Mouse (Mus musculus): ENCODE results near the gene Msh5. TPM values are rescaled to one million over a fixed set of nuclear protein-coding genes. Genes with fewer than 3 reads are reported as not detected.
A peak's percentile ranks its signal among the peaks of the same experiment; 100 is the strongest.

Msh5 gene
- total and polyA plus RNA-seq, 3 experiments: 26.3 to 29.0 TPM; not detected in 1

DNA sequence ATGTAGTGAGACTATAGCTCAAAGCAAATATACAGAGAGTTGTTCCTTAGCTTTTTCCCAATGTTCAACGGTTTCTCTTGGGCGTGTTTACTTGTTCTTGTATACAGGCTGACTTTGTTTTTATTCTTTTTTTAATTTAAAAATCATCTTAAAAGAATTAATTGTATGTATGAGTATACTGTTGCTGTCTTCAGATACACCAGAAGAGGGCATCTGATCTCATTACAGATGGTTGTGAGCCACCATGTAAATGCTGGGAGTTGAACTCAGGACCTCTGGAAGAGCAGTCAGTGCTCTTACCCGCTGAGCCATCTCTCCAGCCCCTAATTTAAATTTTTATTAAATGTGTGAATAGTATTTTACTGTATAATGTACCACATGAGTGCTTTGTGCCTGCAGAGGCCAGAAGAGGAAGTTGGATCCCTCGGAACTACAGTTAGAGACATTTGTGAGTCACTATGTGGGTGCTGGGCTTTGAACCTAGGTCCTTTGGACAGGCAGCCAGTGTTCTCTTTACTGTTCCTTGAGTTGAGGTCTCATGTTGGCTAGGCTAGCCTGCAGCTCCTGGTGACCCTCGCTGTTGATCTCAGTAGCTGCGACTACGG is 39.1 kb downstream of the Msh5 start:
- Histone ChIP-seq H3K27me3 (ENCODE audit: control insufficient read depth in 1 of 2, insufficient read depth in 2 of 2, low read length in 2 of 2) (no peaks in the 10 kb centered on the region), H3K9me3 (replicated peaks; ENCODE audit: insufficient read depth, low read length) (no peaks in the 10 kb centered on the region), H3K4me3 (ENCODE audit: control insufficient read depth in 1 of 2, insufficient read depth in 1 of 2, low read depth in 2 of 2, low read length in 2 of 2) (no peak overlapping the region), H3K4me1 (ENCODE audit: control insufficient read depth in 1 of 2, insufficient read depth in 2 of 2, low read length in 2 of 2) (peaks cover 0 to 13% of the 10 kb centered on the region in 2 experiments; a peak in 2 of 4 replicates), H3K79me2 (ENCODE audit: control insufficient read depth, insufficient read depth, low read length, poor library complexity) (peaks cover 32% of the 10 kb centered on the region), H3K9ac (ENCODE audit: control insufficient read depth, low read depth, low read length, poor library complexity, severe bottlenecking) (no peak overlapping the region), H3K27ac (ENCODE audit: control insufficient read depth, low read depth, low read length) (peak overlapping the region; percentile 9; the same call in 1 of the 2 replicates), H3K36me3 (ENCODE audit: control insufficient read depth in 1 of 2, insufficient read depth in 2 of 2, low read length in 2 of 2) (peaks cover 6 to 7% of the 10 kb centered on the region in 2 experiments)
- DNase-seq (ENCODE audit: low read depth, low spot score): peak; percentile 80
- TF ChIP-seq EP300 (IDR thresholded peaks at IDR 0.05; ENCODE audit: low read depth in 1 of 2, low read length in 2 of 2): no peak
- no peak for TF ChIP-seq MAX (IDR thresholded peaks at IDR 0.05; ENCODE audit: low read length)
- TF ChIP-seq USF2 (IDR thresholded peaks at IDR 0.05; ENCODE audit: borderline replicate concordance in 1 of 2, insufficient read depth in 1 of 2, low read depth in 1 of 2, low read length in 2 of 2): no peak
- TF ChIP-seq BHLHE40 (IDR thresholded peaks at IDR 0.05; ENCODE audit: borderline replicate concordance, low read depth, low read length): no peak
- no peak for TF ChIP-seq MYC (IDR thresholded peaks at IDR 0.05; ENCODE audit: low read depth, low read length)
- no peak for TF ChIP-seq RCOR1 (IDR thresholded peaks at IDR 0.05; ENCODE audit: low read depth, low read length)
- no peak for TF ChIP-seq CHD1 (IDR thresholded peaks at IDR 0.05; ENCODE audit: low read depth, low read length)
- TF ChIP-seq ZKSCAN1 (IDR thresholded peaks at IDR 0.05; ENCODE audit: low read depth, low read length): no peak
- no peak for TF ChIP-seq NRF1 (IDR thresholded peaks at IDR 0.05; ENCODE audit: insufficient read depth, low read depth, low read length, poor library complexity, severe bottlenecking)
- TF ChIP-seq MAZ (IDR thresholded peaks at IDR 0.05; ENCODE audit: low read depth, low read length): no peak
- no peak for TF ChIP-seq GATA1 (IDR thresholded peaks at IDR 0.05; ENCODE audit: low read depth, low read length)
- peak; percentile 56 for TF ChIP-seq SMC3 (IDR thresholded peaks at IDR 0.05; ENCODE audit: low read depth, low read length)
- no peak; the same call in 1 of the 2 replicates for TF ChIP-seq ZC3H11A (IDR thresholded peaks at IDR 0.05; ENCODE audit: low read depth, low read length)
- peak; percentile 91 for TF ChIP-seq TBP (IDR thresholded peaks at IDR 0.05; ENCODE audit: low read depth, low read length)
- no peak for TF ChIP-seq TAL1 (IDR thresholded peaks at IDR 0.05; ENCODE audit: low read length)
- no peak for TF ChIP-seq NELFE (IDR thresholded peaks at IDR 0.05; ENCODE audit: low read depth, low read length)
- no peak for TF ChIP-seq USF1 (IDR thresholded peaks at IDR 0.05; ENCODE audit: low read depth, low read length)
- TF ChIP-seq RAD21 (IDR thresholded peaks at IDR 0.05; ENCODE audit: low read depth, low read length): peak; percentile 36
- no peak for TF ChIP-seq E2F4 (IDR thresholded peaks at IDR 0.05; ENCODE audit: borderline replicate concordance, low read depth, low read length)
- TF ChIP-seq CHD2 (IDR thresholded peaks at IDR 0.05; ENCODE audit: low read length): no peak
- TF ChIP-seq MYB (IDR thresholded peaks at IDR 0.05; ENCODE audit: low read depth, low read length): no peak
- no peak for TF ChIP-seq POLR2AphosphoS5 (IDR thresholded peaks at IDR 0.05; ENCODE audit: borderline replicate concordance, low read depth, low read length)
- no peak for TF ChIP-seq GABPA (IDR thresholded peaks at IDR 0.05; ENCODE audit: low read depth, low read length)
- no peak for TF ChIP-seq MEF2A (IDR thresholded peaks at IDR 0.05; ENCODE audit: extremely low read depth, insufficient replicate concordance, low read depth, low read length, poor library complexity, severe bottlenecking)
- TF ChIP-seq ETS1 (IDR thresholded peaks at IDR 0.05; ENCODE audit: low read depth, low read length): no peak
- TF ChIP-seq MAFK (IDR thresholded peaks at IDR 0.05; ENCODE audit: borderline replicate concordance, low read depth, low read length): peak; percentile 46; the same call in 1 of the 2 replicates
- 0 out of 2 replicates have a peak, but pooled peaks have one; percentile 52 for TF ChIP-seq JUND (IDR thresholded peaks at IDR 0.05; ENCODE audit: low read depth, low read length)
- no peak for TF ChIP-seq POLR2A (IDR thresholded peaks at IDR 0.05; ENCODE audit: control insufficient read depth in 1 of 2, insufficient read depth in 1 of 2, low read depth in 1 of 2, low read length in 2 of 2, poor library complexity in 1 of 2)
- 0 out of 2 replicates have a peak, but pooled peaks have one; percentile 14 for TF ChIP-seq ELF1 (IDR thresholded peaks at IDR 0.05; ENCODE audit: low read depth, low read length)
- no peak for TF ChIP-seq MXI1 (IDR thresholded peaks at IDR 0.05; ENCODE audit: low read depth, low read length)
- 0 out of 2 replicates have a peak, but pooled peaks have one; percentile 31 for TF ChIP-seq ZNF384 (IDR thresholded peaks at IDR 0.05; ENCODE audit: low read depth, low read length)
- no peak for TF ChIP-seq POLR2AphosphoS2 (IDR thresholded peaks at IDR 0.05; ENCODE audit: low read length)
- TF ChIP-seq KAT2A (conservative IDR thresholded peaks at IDR 0.05; ENCODE audit: low read depth, low read length): no peak
- no peak for TF ChIP-seq UBTF (IDR thresholded peaks at IDR 0.05; ENCODE audit: borderline replicate concordance, insufficient read depth, low read depth, low read length)
- TF ChIP-seq SIN3A (IDR thresholded peaks at IDR 0.05; ENCODE audit: low read length): no peak
- no peak for TF ChIP-seq ZMIZ1 (IDR thresholded peaks at IDR 0.05; ENCODE audit: low read depth, low read length)
- TF ChIP-seq CTCF (IDR thresholded peaks at IDR 0.05 in 2 of 3, conservative IDR thresholded peaks at IDR 0.05 in 1 of 3; ENCODE audit: control insufficient read depth in 1 of 3, insufficient read depth in 1 of 3, low read depth in 2 of 3, low read length in 3 of 3, poor library complexity in 1 of 3, severe bottlenecking in 1 of 3): peak in 2 of 3 experiments; percentile 20 to 49; a peak in 4 of 6 replicates

Data from MEL (cell line).